Mouse (Mus musculus): ENCODE results near the gene Ppp6r3.

Gene Ppp6r3

GRCm38 (mm10) chr19:3575632-3576384 lies at the start of gene Ppp6r3:
Gene Ppp6r3 (minus strand): TSS chr19:3575749.
- DNase-seq (ENCODE audit: low spot score in 2 of 2): peak; percentile 98 to 99

- DNase-seq (ENCODE audit: low spot score in 2 of 2): no peak
Measured at GRCm38 (mm10) chr19:3625111-3625510, 49.6 kb upstream of the Ppp6r3 start.

DNA sequence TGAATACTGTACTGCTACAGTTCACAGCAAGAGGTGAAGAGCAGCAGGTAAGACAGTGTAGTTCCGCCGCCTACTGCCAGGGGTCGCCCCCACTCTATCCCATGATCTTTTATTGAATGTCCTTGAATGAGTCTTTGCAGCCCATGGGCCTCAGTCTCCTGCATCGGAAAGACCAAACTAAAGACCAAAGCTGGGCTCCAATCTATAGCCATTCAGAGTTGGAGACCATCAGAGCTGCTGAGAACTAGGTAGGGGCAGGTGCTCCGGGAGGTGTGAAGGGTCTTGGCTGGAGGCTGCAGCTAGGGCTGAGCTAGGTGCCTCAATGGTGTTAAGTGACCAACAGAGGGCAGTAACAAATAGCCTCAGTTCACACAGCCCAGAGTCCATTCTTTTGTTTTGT lies 48.3 kb upstream of the Ppp6r3 start:
- DNase-seq (ENCODE audit: low spot score in 2 of 2): peak; percentile 50 to 74

DNA sequence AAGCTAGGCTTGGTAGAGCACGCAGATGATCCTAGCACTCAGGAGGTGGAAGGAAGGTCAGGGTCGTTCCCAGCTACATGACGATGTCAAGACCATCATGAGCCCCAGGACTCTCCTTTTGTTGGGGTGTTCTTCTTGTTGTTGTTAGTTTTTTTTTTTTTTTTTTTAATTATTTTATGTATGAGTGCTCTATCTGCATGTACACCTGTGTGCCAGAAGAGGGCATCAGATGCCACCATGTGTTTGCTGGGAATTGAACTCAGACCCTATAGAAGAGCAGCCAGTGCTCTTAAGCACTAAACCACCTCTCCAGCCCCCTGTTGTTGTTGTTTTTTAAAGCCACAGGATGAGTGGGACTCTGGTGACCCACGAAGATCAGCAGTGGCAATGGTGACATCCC lies 47.7 kb upstream of the Ppp6r3 start:
- no peak for DNase-seq (ENCODE audit: low spot score in 2 of 2)

DNA sequence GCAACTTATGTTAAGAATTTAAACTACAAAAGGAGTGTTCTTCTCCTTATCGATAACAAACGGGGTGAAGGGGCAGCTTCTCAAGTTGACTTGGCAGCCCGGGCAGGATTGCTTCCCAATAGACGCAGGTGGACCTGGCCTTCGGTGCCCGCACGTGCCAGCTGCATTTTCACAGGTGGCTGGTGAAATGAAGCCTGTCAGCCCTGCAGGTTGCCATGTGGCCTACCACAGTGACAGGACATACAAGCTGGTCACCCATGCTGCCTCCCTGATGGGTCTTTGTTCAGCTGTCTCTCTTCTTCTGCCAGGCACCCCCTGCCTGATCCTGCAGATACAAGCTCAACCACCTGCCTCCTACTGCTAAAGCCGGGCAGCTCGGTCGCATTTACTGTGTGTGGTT lies 45.3 kb upstream of the Ppp6r3 start:
- no peak for DNase-seq (ENCODE audit: low spot score in 2 of 2)

GRCm38 (mm10) chr19:3619359-3619758 lies 43.8 kb upstream of the Ppp6r3 start:
- no peak for DNase-seq (ENCODE audit: low spot score in 2 of 2)

DNA sequence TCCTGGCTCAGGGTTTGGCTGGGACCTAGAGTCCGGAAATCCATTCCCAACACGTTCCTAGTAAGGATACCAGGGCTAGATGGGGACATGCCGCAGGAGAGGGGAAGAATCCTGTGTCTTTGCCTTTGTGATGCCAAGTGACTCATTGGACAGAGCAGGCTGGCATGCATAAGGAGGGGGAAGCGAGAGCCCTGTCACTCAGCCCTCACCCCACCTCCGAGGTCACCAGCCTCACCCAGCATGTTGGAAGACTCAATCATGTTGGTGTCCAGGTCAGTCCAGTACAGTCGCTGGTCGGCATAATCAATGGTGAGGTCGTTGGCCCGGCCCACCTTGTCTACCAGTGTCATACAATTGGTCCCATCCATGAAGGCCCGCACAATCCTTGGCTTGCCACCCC lies 38.4 kb upstream of the Ppp6r3 start:
- DNase-seq (ENCODE audit: low spot score in 2 of 2): no peak

GRCm38 (mm10) chr19:3612534-3613273 lies 37.2 kb upstream of the Ppp6r3 start:
- DNase-seq (ENCODE audit: low spot score in 2 of 2): no peak

GRCm38 (mm10) chr19:3611730-3612129 lies 36.2 kb upstream of the Ppp6r3 start:
- DNase-seq (ENCODE audit: low spot score in 2 of 2): no peak

DNA sequence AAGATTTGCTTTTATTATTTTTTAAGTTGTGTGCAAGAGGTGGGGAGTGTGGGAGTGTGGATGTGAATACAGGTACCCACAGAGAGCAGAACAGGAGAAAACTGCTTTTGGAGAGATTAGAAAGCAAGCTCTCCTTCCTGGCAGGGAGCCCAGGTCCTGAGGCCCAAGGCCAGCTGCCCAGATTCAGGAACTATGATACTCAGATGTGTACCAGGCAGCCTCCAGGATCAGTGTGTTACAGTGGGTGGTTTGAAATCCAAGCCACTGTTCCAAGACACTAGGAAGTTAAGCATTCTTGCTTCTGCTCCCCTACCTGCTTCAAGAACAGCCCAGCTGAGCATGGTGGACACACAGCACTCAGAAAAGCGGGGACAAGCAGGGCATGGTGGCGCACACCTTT lies 35.3 kb upstream of the Ppp6r3 start:
- no peak for DNase-seq (ENCODE audit: low spot score in 2 of 2)

DNA sequence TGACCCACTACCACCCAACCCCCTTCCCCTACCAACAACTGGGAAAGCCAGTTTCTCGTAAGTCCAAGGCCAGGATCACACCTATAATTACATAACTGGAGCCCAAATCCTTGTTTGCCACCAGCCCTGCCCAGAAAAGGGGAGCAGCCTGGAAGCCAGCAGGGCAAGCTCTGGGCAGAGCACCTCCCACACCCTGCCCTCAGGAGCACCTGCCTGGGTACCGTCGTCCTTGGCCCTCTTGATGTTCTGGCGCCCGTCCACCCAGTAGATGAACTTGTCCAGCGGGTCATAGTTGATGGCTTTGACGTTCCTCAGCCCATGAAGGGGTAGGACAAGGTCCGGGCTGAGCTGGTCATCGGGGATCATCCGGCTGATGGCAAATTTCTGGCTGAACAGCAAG lies 34.3 kb upstream of the Ppp6r3 start:
- no peak for DNase-seq (ENCODE audit: low spot score in 2 of 2)

DNA sequence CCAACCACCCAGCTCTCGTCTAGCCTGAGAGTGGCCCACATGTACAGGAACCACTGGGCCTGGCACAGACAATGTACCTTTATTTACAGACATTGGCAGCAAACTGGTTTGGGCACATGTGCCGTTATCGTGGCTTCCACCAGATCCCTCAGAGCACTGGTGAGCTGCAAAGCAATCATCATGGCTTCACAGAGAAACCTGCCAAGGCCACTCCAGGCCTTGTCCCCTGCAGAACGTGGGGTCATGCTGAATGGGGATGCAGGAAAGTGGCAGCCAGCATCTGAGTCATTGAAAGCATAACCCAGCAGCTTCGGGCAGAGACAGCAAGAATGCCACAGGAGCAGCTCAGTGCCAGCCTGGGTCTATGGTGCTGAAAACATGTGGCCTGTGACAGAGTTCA lies 18.8 kb upstream of the Ppp6r3 start:
- DNase-seq (ENCODE audit: low spot score in 2 of 2): no peak

DNA sequence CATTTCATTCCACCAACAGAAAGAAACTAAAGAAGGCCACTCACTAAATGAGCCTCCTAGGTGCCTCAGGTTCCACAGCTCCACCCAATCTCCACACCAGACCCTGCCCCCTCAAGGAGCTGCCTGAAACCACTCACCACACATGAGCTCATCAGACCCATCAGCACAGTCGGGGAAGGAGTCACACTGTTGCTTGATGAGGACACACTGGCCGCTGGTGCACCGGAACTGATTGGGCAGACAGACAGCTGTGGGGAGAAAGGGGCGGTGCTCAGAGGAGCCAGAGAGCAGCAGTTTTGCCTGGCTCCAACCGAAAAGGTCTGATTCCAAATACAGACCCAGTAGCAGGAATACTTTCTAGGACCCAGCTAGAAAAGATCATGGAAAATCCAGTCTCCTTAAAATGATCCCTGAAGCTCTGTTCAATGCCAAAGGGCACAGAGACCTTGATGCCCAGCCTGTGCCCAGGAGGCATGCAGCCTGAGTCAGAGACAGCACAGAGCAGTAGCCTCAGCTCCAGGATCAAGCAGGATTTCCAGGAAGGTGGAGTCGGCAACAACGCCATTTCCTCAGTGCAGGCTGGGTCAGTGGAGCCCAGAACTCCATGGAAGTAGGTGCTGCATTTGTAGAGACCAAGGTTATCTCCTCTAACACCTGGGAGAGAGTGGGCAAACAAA lies 18.0 kb upstream of the Ppp6r3 start:
- no peak for DNase-seq (ENCODE audit: low spot score in 2 of 2)

GRCm38 (mm10) chr19:3589968-3590367 lies 14.4 kb upstream of the Ppp6r3 start:
- DNase-seq (ENCODE audit: low spot score in 2 of 2): no peak

- DNase-seq (ENCODE audit: low spot score in 2 of 2): no peak
Measured at GRCm38 (mm10) chr19:3589547-3589946, 14.0 kb upstream of the Ppp6r3 start.

GRCm38 (mm10) chr19:3587729-3588128 lies 12.2 kb upstream of the Ppp6r3 start:
- DNase-seq (ENCODE audit: low spot score in 2 of 2): peak in 1 of 2 experiments; percentile 47

DNA sequence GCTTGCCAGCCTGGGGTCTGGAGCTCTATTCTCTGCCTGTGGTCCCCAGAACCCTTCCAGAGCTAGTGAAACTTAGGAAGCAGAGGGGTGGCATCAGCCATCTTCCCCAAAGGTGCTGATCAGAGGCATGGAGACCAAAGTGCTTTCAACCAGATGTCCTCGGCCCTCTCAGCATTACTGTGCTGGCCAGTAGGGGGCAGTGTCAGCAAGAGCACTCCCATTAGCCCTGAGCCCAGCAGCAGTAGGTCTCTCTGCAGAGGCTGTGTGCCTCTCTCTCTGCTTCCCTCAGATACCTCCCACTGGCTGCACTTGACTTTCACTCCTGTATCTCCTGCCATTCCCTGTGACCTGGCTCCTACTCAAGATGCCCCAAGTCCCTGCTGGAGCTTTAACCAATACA lies 11.0 kb upstream of the Ppp6r3 start:
- DNase-seq (ENCODE audit: low spot score in 2 of 2): peak; percentile 61 to 85

DNA sequence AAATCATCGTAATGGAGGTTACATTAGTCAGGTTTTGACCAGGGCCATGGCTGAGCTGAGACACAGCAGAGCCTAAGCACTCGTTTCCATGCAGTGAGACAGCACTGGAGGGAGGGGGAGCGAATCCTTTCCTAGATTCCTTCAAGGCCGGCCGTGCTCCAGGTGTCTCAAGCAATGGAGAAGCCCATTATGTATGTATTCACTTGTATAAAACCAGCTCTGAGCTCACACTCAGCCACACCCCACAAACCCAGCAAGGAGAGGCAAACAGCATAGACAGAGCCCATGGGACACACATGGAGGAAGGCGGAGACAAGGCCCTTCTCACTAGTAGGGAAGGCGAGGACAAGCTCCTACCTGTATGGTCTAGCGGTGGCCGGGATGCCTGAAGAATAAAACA lies 10.5 kb upstream of the Ppp6r3 start:
- no peak for DNase-seq (ENCODE audit: low spot score in 2 of 2)

DNA sequence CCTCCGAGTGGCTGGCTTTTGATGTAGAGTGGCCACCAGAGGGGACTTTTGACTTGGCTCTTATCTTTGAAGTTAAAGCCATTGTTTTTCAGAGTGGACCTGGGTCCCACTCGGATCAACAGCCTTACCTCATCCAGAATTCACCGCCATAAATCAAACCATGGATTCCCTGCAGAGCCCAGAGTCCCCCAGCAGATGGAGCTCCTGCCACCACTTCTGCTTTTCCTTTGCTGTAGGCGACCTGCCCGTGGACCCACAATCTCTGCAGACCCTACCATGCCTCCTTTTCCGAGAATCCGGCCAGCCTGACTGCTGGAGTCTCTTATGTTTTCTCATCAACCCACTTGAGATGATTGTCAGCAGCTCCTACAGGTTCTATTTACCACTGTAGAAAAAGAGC lies 5.8 kb upstream of the Ppp6r3 start:
- DNase-seq (ENCODE audit: low spot score in 2 of 2): peak; percentile 51 to 77

DNA sequence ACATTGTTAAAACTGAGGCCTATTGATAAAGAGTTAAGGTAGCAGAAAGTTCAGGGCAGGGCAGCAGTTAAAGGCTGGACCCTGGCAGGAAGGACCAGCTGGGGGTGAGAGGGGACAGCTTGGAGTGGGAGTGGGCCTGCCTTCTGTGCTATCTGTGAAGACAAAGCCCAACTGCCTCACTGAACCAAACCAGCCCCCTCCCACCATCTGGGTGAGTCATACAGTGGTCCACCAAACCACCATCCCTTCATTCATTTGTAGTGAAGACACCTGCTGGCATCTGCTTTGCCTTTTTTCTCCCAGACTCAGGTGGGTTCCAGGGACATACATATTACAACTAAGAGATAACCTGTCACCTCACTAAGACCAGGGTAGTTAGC lies 2.4 kb upstream of the Ppp6r3 start:
- DNase-seq (ENCODE audit: low spot score in 2 of 2): no peak

DNA sequence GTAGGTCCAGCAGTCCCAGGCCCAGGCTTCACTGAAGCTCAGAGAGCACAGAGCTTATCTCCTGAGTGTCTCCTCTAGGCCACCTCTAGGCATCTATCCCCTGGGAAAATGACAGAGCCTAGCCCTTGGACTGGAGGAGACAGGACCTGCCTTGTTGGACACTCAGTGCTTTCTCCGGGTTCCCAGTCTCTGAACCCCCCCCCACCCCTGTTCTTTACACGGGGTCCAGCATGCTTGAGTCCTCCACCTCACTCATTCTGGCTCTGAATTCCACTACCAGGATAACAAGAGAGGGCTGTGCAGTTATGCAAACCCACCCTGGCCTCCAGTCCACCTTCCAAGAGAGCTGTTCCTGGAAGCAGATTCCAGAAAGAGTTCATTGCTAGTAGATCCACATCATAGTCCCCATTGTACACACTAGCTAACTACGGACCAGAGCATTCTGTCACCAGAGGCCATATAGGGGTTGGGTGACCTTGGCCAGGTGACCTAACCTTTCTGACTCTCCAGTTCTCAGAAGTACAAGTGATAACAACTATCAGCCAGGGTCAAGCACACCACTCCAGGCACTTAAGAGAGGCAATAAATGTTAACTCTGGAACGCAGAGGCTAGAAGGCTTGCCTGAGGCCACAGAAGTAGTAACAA lies 1.8 kb upstream of the Ppp6r3 start:
- DNase-seq (ENCODE audit: low spot score in 2 of 2): no peak
